Mouse (Mus musculus) megakaryocyte-erythroid progenitor cell, adult 5 weeks (primary cell): ENCODE measurements around the gene Fam229b. TPM values are rescaled to one million over a fixed set of nuclear protein-coding genes. Genes with fewer than 3 reads are reported as not detected.

Source experiments
- polyA plus RNA-seq: library from polyadenylated mRNA; stranded (reverse); fragments of >175 nt; gene quantifications from 2 replicates; pipeline ENCODE4 v1.2.3, GENCODE M21; 2012

Fam229b gene
- 0.30 TPM in 1 of 2 replicates, not detected in the other for polyA plus RNA-seq

GRCm38 (mm10) chr10:39133462-39134310, at the start of gene Fam229b, which contains the start of gene Tube1:
TSS of gene Fam229b (minus strand) at chr10:39133914.
TSS of gene Tube1 (plus strand) at chr10:39133976.

DNA sequence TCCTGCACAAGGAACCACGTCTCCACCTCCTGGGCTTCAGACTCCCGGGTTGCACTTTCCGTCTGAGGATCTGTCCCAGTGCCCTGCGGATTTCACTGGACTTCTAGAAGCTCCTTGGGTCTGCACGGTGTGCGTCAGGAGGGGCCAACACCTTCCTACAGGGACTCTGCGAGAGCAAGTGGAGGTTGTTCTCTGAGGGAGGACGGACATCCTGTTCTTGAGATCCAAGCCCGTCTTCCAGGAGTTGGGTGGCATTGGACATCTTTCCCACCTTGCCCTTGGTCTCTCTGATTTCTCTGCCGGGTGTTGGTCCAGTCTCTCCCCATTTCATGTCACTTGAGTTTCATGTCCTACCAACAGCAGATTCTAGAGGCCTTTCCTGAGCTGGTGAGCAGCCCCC, 30.0 kb upstream of the Fam229b start, which contains the start of gene Ccn6:
Gene Ccn6 (minus strand): TSS at position 101 of the 400 bp plus-strand sequence.

Other genes starting within 250 kb of the Fam229b start
- gene Lama4, start 168.4 kb downstream of the Fam229b start, polyA plus RNA-seq = 0.15 TPM in 1 of 2 replicates, not detected in the other
- 2.6 and 3.1 TPM in 2 replicates for gene Tube1, start 62 bp upstream of the Fam229b start, polyA plus RNA-seq
- not detected in 2 replicates for gene Ccn6, start 29.9 kb upstream of the Fam229b start, polyA plus RNA-seq
- gene Fyn, start 234.9 kb upstream of the Fam229b start, polyA plus RNA-seq = 17.0 and 30.8 TPM in 2 replicates